Mouse (Mus musculus): ENCODE data around the gene Tram2.

- TF ChIP-seq CTCF (IDR thresholded peaks at IDR 0.05; ENCODE audit: low read depth) (no peak), EP300 (optimal IDR thresholded peaks at IDR 0.05) (no peak)
Observed at GRCm38 (mm10) chr1:21052132-21052545, 26.9 kb downstream of the Tram2 start.
